7 mouse cellular contexts compared by ENCODE assay signal in genomic region chr13:23429771-23430380, GRCm38 (mm10). TPM values are rescaled to one million over a fixed set of nuclear protein-coding genes. Genes with fewer than 3 reads are reported as not detected.
A peak's percentile ranks its signal among the peaks of the same experiment; 100 is the strongest.
DNase-seq lines count a peak whose midpoint lies in the region; ATAC-seq and TF ChIP-seq lines count a peak whose summit lies in the region.

No protein-coding gene starts in this region.

- H3K4me3 ChIP-seq in megakaryocyte, embryonic 14.5 days (replicated peaks), result peak overlapping the region; percentile 93
- peak overlapping the region; percentile 59 for H3K4me3 ChIP-seq in forebrain, embryonic 16.5 days (replicated peaks; ENCODE audit: low read length)
- peak overlapping the region; percentile 46 to 68 for H3K4me3 ChIP-seq in liver, embryonic 14.5 days (ENCODE audit: insufficient read depth in 1 of 2, low read depth in 2 of 2, low read length in 2 of 2)

- no peak for ATAC-seq in megakaryocyte, adult 5-6 weeks (ENCODE audit: poor library complexity, severe bottlenecking)
- ATAC-seq in forebrain, embryonic 16.5 days, result no peak
- no peak for ATAC-seq in liver, embryonic 14.5 days (ENCODE audit: insufficient read depth)

- 36% methylated on average over 10 of the region's 10 CpGs for WGBS in forebrain, embryonic 16.5 days
- WGBS in liver, embryonic 14.5 days (ENCODE audit: insufficient replicate concordance), result 33% methylated on average over 10 of the region's 10 CpGs

- no peaks in the 10 kb centered on the region for H3K27me3 ChIP-seq in megakaryocyte, embryonic 14.5 days (replicated peaks)
- H3K27me3 ChIP-seq in forebrain, embryonic 16.5 days (replicated peaks; ENCODE audit: control insufficient read depth, insufficient read depth, low read length), result no peaks in the 10 kb centered on the region
- no peaks in the 10 kb centered on the region for H3K27me3 ChIP-seq in liver, embryonic 14.5 days (ENCODE audit: control insufficient read depth, insufficient read depth, low read length)

- H3K9me3 ChIP-seq in megakaryocyte, embryonic 14.5 days, result no peaks in the 10 kb centered on the region
- no peaks in the 10 kb centered on the region for H3K9me3 ChIP-seq in forebrain, embryonic 16.5 days (ENCODE audit: control insufficient read depth, low read length)
- no peaks in the 10 kb centered on the region for H3K9me3 ChIP-seq in liver, embryonic 14.5 days (ENCODE audit: control insufficient read depth, low read length)

- H3K4me2 ChIP-seq in forebrain, embryonic 16.5 days (ENCODE audit: low read length), result peak overlapping the region; percentile 78
- peak overlapping the region; percentile 81 for H3K4me2 ChIP-seq in liver, embryonic 14.5 days (ENCODE audit: low read depth)

- peaks cover 58% of the 10 kb centered on the region for H3K4me1 ChIP-seq in megakaryocyte, embryonic 14.5 days
- peaks cover 19% of the 10 kb centered on the region for H3K4me1 ChIP-seq in forebrain, embryonic 16.5 days (replicated peaks; ENCODE audit: control insufficient read depth, insufficient read depth, low read length)
- H3K4me1 ChIP-seq in liver, embryonic 14.5 days (replicated peaks; ENCODE audit: control insufficient read depth in 2 of 2, insufficient read depth in 2 of 2, low read length in 1 of 2), result peaks cover 7 to 25% of the 10 kb centered on the region in 2 experiments

- no peak for DNase-seq in liver, embryonic 14.5 days (ENCODE audit: low read depth in 3 of 3, low spot score in 3 of 3)
- DNase-seq in urinary bladder, postnatal 10 days (ENCODE audit: low spot score), result no peak
- no peak for DNase-seq in layer of hippocampus, adult 9-10 months (ENCODE audit: low spot score)
- no peak for DNase-seq in adrenal gland, adult 8-10 months

- no peak for TF ChIP-seq EP300 in liver, embryonic 14.5 days (IDR thresholded peaks at IDR 0.05; ENCODE audit: low read depth)

- peak overlapping the region; percentile 86; the same call in 1 of the 2 replicates for H3K27ac ChIP-seq in forebrain, embryonic 16.5 days (ENCODE audit: low read length)
- H3K27ac ChIP-seq in liver, embryonic 14.5 days, result no peak overlapping the region

- TF ChIP-seq CTCF in liver, embryonic 14.5 days (IDR thresholded peaks at IDR 0.05; ENCODE audit: low read depth), result no peak

- H3K36me3 ChIP-seq in megakaryocyte, embryonic 14.5 days (replicated peaks; ENCODE audit: low read length), result no peaks in the 10 kb centered on the region
- H3K36me3 ChIP-seq in forebrain, embryonic 16.5 days (ENCODE audit: control insufficient read depth, insufficient read depth), result no peaks in the 10 kb centered on the region
- H3K36me3 ChIP-seq in liver, embryonic 14.5 days (replicated peaks; ENCODE audit: control insufficient read depth, insufficient read depth, low read depth), result no peaks in the 10 kb centered on the region

- H3K9ac ChIP-seq in forebrain, embryonic 16.5 days (replicated peaks; ENCODE audit: low read depth, low read length), result peak overlapping the region; percentile 66
- peak overlapping the region; percentile 67; the same call in 1 of the 2 replicates for H3K9ac ChIP-seq in liver, embryonic 14.5 days (replicated peaks)

RNA-seq across cellular contexts. Expression of gene Abt1, which starts 6.2 kb away (rescaled TPM):
- polyA plus RNA-seq in megakaryocyte, embryonic 14.5 days (2012; ENCODE audit: insufficient read depth, low replicate concordance), result 1.6 and 7.8 TPM in 2 replicates
- 5.1 and 5.2 TPM in 2 replicates for total RNA-seq in megakaryocyte, adult 5-6 weeks (2015)
- 6.8 and 11.2 TPM in 2 replicates for total RNA-seq in megakaryocyte, adult 5-6 weeks (2017)
- polyA plus RNA-seq in forebrain, embryonic 16.5 days (2015; fragmentation: Nextera tagmentation; extraction: Ambion mirVana), result 12.7 and 13.0 TPM in 2 replicates
- 2.4 and 4.0 TPM in 2 replicates for polyA plus RNA-seq in liver, embryonic 14.5 days (2012; rRNA removed)
- 5.2 and 5.3 TPM in 2 replicates for polyA plus RNA-seq in liver, embryonic 14.5 days (2014; fragmentation: Nextera tagmentation; extraction: Ambion mirVana)
- 1 to 10 TPM; 6.5 to 7.8 (median 7.1) TPM for total RNA-seq in adrenal gland, adult 8-10 months (2022)

RNA-seq across cellular contexts. Expression of gene Btn1a1, which starts 35.8 kb away (rescaled TPM):
- not detected in 2 replicates for polyA plus RNA-seq in megakaryocyte, embryonic 14.5 days (2012; ENCODE audit: insufficient read depth, low replicate concordance)
- not detected in 2 replicates for total RNA-seq in megakaryocyte, adult 5-6 weeks (2015)
- total RNA-seq in megakaryocyte, adult 5-6 weeks (2017), result not detected in 2 replicates
- 0.06 and 0.22 TPM in 2 replicates for polyA plus RNA-seq in forebrain, embryonic 16.5 days (2015; fragmentation: Nextera tagmentation; extraction: Ambion mirVana)
- 1.5 and 2.1 TPM in 2 replicates for polyA plus RNA-seq in liver, embryonic 14.5 days (2012; rRNA removed)
- polyA plus RNA-seq in liver, embryonic 14.5 days (2014; fragmentation: Nextera tagmentation; extraction: Ambion mirVana), result 1.5 and 1.8 TPM in 2 replicates
- total RNA-seq in adrenal gland, adult 8-10 months (2022), result not detected

RNA-seq across cellular contexts. Expression of gene Btn2a2, which starts 58.8 kb away (rescaled TPM):
- not detected in 2 replicates for polyA plus RNA-seq in megakaryocyte, embryonic 14.5 days (2012; ENCODE audit: insufficient read depth, low replicate concordance)
- total RNA-seq in megakaryocyte, adult 5-6 weeks (2015), result not detected in 2 replicates
- not detected in 2 replicates for total RNA-seq in megakaryocyte, adult 5-6 weeks (2017)
- 0.18 TPM in 1 of 2 replicates, not detected in the other for polyA plus RNA-seq in forebrain, embryonic 16.5 days (2015; fragmentation: Nextera tagmentation; extraction: Ambion mirVana)
- polyA plus RNA-seq in liver, embryonic 14.5 days (2012; rRNA removed), result 0.01 TPM in 1 of 2 replicates, not detected in the other
- not detected in 2 replicates for polyA plus RNA-seq in liver, embryonic 14.5 days (2014; fragmentation: Nextera tagmentation; extraction: Ambion mirVana)
- total RNA-seq in adrenal gland, adult 8-10 months (2022), result not detected
